Mouse (Mus musculus): ENCODE data around the gene Cdv3. TPM values are rescaled to one million over a fixed set of nuclear protein-coding genes. Genes with fewer than 3 reads are reported as not detected.

Cdv3 gene
- total and polyA plus RNA-seq, 3 experiments: 115 to 258 (median 232) TPM

GRCm38 (mm10) chr9:103408136-103408777 is 42.6 kb upstream of the Cdv3 start:
- H3K9me3 ChIP-seq (replicated peaks; ENCODE audit: insufficient read depth, low read length): no peaks in the 10 kb centered on the region
- H3K36me3 ChIP-seq (ENCODE audit: control insufficient read depth in 1 of 2, insufficient read depth in 2 of 2, low read length in 2 of 2): no peaks in the 10 kb centered on the region

DNA sequence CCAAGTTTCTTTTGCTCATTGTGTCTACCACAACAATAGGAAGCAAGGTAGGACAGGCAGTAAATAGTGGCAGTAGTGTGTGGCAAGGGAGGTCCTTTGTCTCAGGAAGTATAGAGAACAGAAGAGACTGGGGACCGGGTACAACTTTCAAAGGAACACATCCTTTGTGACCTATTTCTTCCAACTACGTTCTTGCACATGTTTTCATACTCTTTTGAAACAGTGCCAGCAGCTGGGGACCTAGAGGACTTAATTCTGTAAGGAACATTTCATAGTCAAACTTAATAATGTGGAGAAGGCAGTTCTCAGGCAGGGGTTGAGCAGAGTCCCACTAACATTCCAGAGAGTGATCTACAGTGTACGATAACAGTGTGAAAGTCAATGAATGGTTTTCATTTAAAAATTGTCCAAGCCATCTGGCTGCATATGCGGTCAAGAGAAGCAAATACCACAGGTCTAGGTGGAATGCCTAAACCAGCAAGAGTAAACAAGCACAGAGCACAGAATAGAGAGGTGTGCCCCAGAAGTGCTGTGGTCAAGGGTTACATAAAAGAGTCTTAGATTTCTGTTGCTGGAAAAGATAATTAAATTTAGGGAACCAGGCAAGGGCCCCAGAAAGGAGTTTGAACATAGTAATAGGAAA is 37.8 kb upstream of the Cdv3 start:
- Histone ChIP-seq H3K27me3 (ENCODE audit: control insufficient read depth in 1 of 2, insufficient read depth in 2 of 2, low read length in 2 of 2) (no peaks in the 10 kb centered on the region), H3K9ac (ENCODE audit: control insufficient read depth, low read depth, low read length, poor library complexity, severe bottlenecking) (no peak overlapping the region), H3K79me2 (ENCODE audit: control insufficient read depth, insufficient read depth, low read length, poor library complexity) (no peaks in the 10 kb centered on the region), H3K27ac (ENCODE audit: control insufficient read depth, low read depth, low read length) (no peak overlapping the region), H3K9me3 (replicated peaks; ENCODE audit: insufficient read depth, low read length) (no peaks in the 10 kb centered on the region), H3K4me1 (ENCODE audit: control insufficient read depth in 1 of 2, insufficient read depth in 2 of 2, low read length in 2 of 2) (no peaks in the 10 kb centered on the region), H3K4me3 (ENCODE audit: control insufficient read depth in 1 of 2, insufficient read depth in 1 of 2, low read depth in 2 of 2, low read length in 2 of 2) (no peak overlapping the region), H3K36me3 (ENCODE audit: control insufficient read depth in 1 of 2, insufficient read depth in 2 of 2, low read length in 2 of 2) (no peaks in the 10 kb centered on the region)
- DNase-seq (ENCODE audit: low read depth, low spot score): no peak
- no peak for TF ChIP-seq KAT2A (conservative IDR thresholded peaks at IDR 0.05; ENCODE audit: low read depth, low read length)
- no peak for TF ChIP-seq TCF12 (IDR thresholded peaks at IDR 0.05; ENCODE audit: low read depth, low read length)
- TF ChIP-seq SMC3 (IDR thresholded peaks at IDR 0.05; ENCODE audit: low read depth, low read length): no peak
- TF ChIP-seq GATA1 (IDR thresholded peaks at IDR 0.05; ENCODE audit: low read depth, low read length): no peak
- TF ChIP-seq E2F4 (IDR thresholded peaks at IDR 0.05; ENCODE audit: borderline replicate concordance, low read depth, low read length): no peak
- TF ChIP-seq ZMIZ1 (IDR thresholded peaks at IDR 0.05; ENCODE audit: low read depth, low read length): no peak
- TF ChIP-seq SIN3A (IDR thresholded peaks at IDR 0.05; ENCODE audit: low read length): no peak
- no peak for TF ChIP-seq MAFK (IDR thresholded peaks at IDR 0.05; ENCODE audit: borderline replicate concordance, low read depth, low read length)
- no peak for TF ChIP-seq MEF2A (IDR thresholded peaks at IDR 0.05; ENCODE audit: extremely low read depth, insufficient replicate concordance, low read depth, low read length, poor library complexity, severe bottlenecking)
- TF ChIP-seq ELF1 (IDR thresholded peaks at IDR 0.05; ENCODE audit: low read depth, low read length): no peak
- no peak for TF ChIP-seq UBTF (IDR thresholded peaks at IDR 0.05; ENCODE audit: borderline replicate concordance, insufficient read depth, low read depth, low read length)
- no peak for TF ChIP-seq MYC (IDR thresholded peaks at IDR 0.05; ENCODE audit: low read depth, low read length)
- no peak for TF ChIP-seq MYB (IDR thresholded peaks at IDR 0.05; ENCODE audit: low read depth, low read length)
- TF ChIP-seq HCFC1 (IDR thresholded peaks at IDR 0.05; ENCODE audit: low read depth, low read length): no peak
- TF ChIP-seq JUND (IDR thresholded peaks at IDR 0.05; ENCODE audit: low read depth, low read length): no peak
- TF ChIP-seq USF1 (IDR thresholded peaks at IDR 0.05; ENCODE audit: low read depth, low read length): no peak
- TF ChIP-seq TAL1 (IDR thresholded peaks at IDR 0.05; ENCODE audit: low read length): no peak
- no peak for TF ChIP-seq CTCF (IDR thresholded peaks at IDR 0.05 in 2 of 3, conservative IDR thresholded peaks at IDR 0.05 in 1 of 3; ENCODE audit: control insufficient read depth in 1 of 3, insufficient read depth in 1 of 3, low read depth in 2 of 3, low read length in 3 of 3, poor library complexity in 1 of 3, severe bottlenecking in 1 of 3)

More at GRCm38 (mm10) chr9:103408136-103408777, 42.6 kb upstream of the Cdv3 start:
- DNase-seq (ENCODE audit: low read depth, low spot score): peak; percentile 55
- H3K79me2 ChIP-seq (ENCODE audit: control insufficient read depth, insufficient read depth, low read length, poor library complexity): no peaks in the 10 kb centered on the region
- no peak for TF ChIP-seq GABPA (IDR thresholded peaks at IDR 0.05; ENCODE audit: low read depth, low read length)
- no peak for TF ChIP-seq ZKSCAN1 (IDR thresholded peaks at IDR 0.05; ENCODE audit: low read depth, low read length)
- TF ChIP-seq GATA1 (IDR thresholded peaks at IDR 0.05; ENCODE audit: low read depth, low read length): 0 out of 2 replicates have a peak, but pooled peaks have one; percentile 15
- TF ChIP-seq MXI1 (IDR thresholded peaks at IDR 0.05; ENCODE audit: low read depth, low read length): no peak
- H3K4me1 ChIP-seq (ENCODE audit: control insufficient read depth in 1 of 2, insufficient read depth in 2 of 2, low read length in 2 of 2): no peaks in the 10 kb centered on the region
- H3K27ac ChIP-seq (ENCODE audit: control insufficient read depth, low read depth, low read length): no peak overlapping the region
- no peaks in the 10 kb centered on the region for H3K27me3 ChIP-seq (ENCODE audit: control insufficient read depth in 1 of 2, insufficient read depth in 2 of 2, low read length in 2 of 2)
- no peak overlapping the region for H3K4me3 ChIP-seq (ENCODE audit: control insufficient read depth in 1 of 2, insufficient read depth in 1 of 2, low read depth in 2 of 2, low read length in 2 of 2)
- no peak overlapping the region for H3K9ac ChIP-seq (ENCODE audit: control insufficient read depth, low read depth, low read length, poor library complexity, severe bottlenecking)

Measured in MEL (cell line).